Mouse (Mus musculus) forebrain, postnatal 0 days (tissue): ENCODE measurements at regions not wholly inside any gene's neighbourhood (a gene's known extent, or its start where the extent isn't known, plus 50 kb on each side); places are given as distances from the start of the nearest gene placed in this dataset.

Experiments
- ATAC-seq: fragments of 200-750 bp; cut with Nextera tagmentation; 2 replicates; pipeline ENCODE4 v1.8.0; 2017; ENCODE audit warnings: mild to moderate bottlenecking, moderate library complexity
- DNase-seq: peaks from one replicate; pipeline ENCODE4 v3.0.0-alpha.2; 2015
- H3K27ac ChIP-seq: fragments of 300-500 bp; sonication (generic); 2 replicates; pipeline ENCODE4 v1.5.1; 2014; ENCODE audit warnings: low read depth, mild to moderate bottlenecking, antibody characterized with exemption, low read length, moderate library complexity, mixed read lengths
- H3K27me3 ChIP-seq: fragments of 300-500 bp; sonication (generic); 2 replicates; pipeline ENCODE4 v1.6.1; 2014; ENCODE audit warnings: mild to moderate bottlenecking, low read length, mixed read lengths; ENCODE audit not compliant: insufficient read depth
- H3K36me3 ChIP-seq: fragments of 300-500 bp; sonication (generic); 2 replicates; pipeline ENCODE4 v1.6.1; 2014; ENCODE audit warnings: mild to moderate bottlenecking, moderate library complexity; ENCODE audit not compliant: insufficient read depth
- H3K4me1 ChIP-seq: fragments of 300-500 bp; sonication (generic); 2 replicates; pipeline ENCODE4 v1.6.1; 2014; ENCODE audit warnings: antibody characterized with exemption; ENCODE audit not compliant: insufficient read depth
- H3K4me2 ChIP-seq: fragments of 300-500 bp; sonication (generic); 2 replicates; pipeline ENCODE4 v1.6.1; 2014; ENCODE audit warnings: low read depth, mild to moderate bottlenecking, moderate library complexity
- H3K4me3 ChIP-seq: fragments of 300-500 bp; sonication (generic); 2 replicates; pipeline ENCODE4 v1.5.1; 2014; ENCODE audit warnings: low read depth, low read length, mixed read lengths
- H3K9ac ChIP-seq: fragments of 300-500 bp; sonication (generic); 2 replicates; pipeline ENCODE4 v1.6.1; 2014; ENCODE audit warnings: mild to moderate bottlenecking
- H3K9me3 ChIP-seq: fragments of 300-500 bp; sonication (generic); 2 replicates; pipeline ENCODE4 v1.6.1; 2016; ENCODE audit warnings: low read length
- CTCF ChIP-seq: sonication (generic); IDR thresholded peaks from 2 replicates; pipeline ENCODE4 v1.5.1; 2016; ENCODE audit warnings: antibody characterized with exemption, control low read depth, low read depth
- WGBS: fragments of 180-500 bp; shearing (Covaris S2); extraction: QIAGEN DNeasy Blood & Tissue Kit; methylation state at CpG from one replicate; pipeline ENCODE4 v1.1.7; 2014; 5-methylcytosine and 5-hydroxymethylcytosine counted together

DNA sequence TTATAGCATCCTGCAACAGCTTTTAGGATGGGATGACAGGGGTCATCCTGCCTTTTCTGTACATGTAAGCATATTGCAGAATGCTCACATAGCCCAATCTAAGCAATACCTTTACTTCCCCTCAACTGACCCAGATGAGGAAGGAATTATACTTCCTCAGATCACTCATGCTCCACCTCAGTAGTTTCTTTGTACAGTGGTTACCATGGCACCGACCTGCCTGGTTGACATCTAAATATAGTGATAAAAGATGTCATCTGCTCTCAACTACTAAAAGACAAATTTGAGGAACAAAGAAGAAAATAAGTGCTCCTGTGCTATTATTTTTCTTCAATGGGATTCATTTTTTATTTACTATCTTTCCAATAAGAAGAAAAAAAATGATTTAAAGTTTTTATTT, 994.6 kb upstream of the Gm37988 start:
- H3K4me3 ChIP-seq, result no peak overlapping the region
- WGBS, result 84% methylated on average over 1 of the region's 1 CpGs
- peak; percentile 42; the same call in 1 of the 2 replicates for ATAC-seq
- H3K9ac ChIP-seq, result no peak overlapping the region
- H3K36me3 ChIP-seq, result no peaks in the 10 kb centered on the region
- peak; percentile 3 for DNase-seq
- TF ChIP-seq CTCF, result no peak
- H3K27me3 ChIP-seq, result no peaks in the 10 kb centered on the region
- no peaks in the 10 kb centered on the region for H3K4me1 ChIP-seq
- no peak overlapping the region for H3K27ac ChIP-seq
- H3K4me2 ChIP-seq, result no peak overlapping the region
- H3K9me3 ChIP-seq, result no peaks in the 10 kb centered on the region

DNA sequence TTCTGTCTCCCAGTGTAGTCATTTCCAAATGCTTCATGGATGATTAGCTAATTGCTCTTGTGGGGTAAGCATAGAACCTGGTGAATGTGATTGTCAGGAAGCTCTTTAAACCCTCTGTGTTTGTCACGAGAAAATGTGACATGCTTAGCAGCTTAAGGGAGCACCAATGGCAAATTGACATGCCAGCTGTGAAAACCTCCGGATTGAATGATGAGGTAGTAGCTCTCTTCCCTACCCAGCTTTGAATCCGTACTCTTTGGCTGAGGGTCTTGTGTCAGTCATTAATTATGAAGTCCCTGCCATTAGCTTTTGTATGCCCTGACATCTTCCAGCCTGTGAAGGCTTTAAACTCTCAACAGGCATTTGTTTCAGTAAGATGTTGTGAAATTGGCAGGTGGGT, 965.7 kb upstream of the Gm37988 start:
- no peak overlapping the region for H3K4me3 ChIP-seq
- ATAC-seq (peak; percentile 83), DNase-seq (peak; percentile 3)
- H3K27me3 ChIP-seq, result no peaks in the 10 kb centered on the region
- H3K4me1 ChIP-seq, result no peaks in the 10 kb centered on the region
- H3K4me2 ChIP-seq, result no peak overlapping the region
- 10% methylated on average over 3 of the region's 3 CpGs for WGBS
- no peak overlapping the region for H3K27ac ChIP-seq
- no peaks in the 10 kb centered on the region for H3K36me3 ChIP-seq
- H3K9me3 ChIP-seq, result no peaks in the 10 kb centered on the region
- no peak overlapping the region for H3K9ac ChIP-seq
- no peak for TF ChIP-seq CTCF
